Mouse (Mus musculus) retina, postnatal 7 days (tissue): ENCODE data around the gene Gm49361.

Source experiments
- DNase-seq: peaks from one replicate; pipeline ENCODE4 v3.0.0-alpha.2; 2012; ENCODE audit warnings: low read depth, low spot score

Gene Gm49361

DNA sequence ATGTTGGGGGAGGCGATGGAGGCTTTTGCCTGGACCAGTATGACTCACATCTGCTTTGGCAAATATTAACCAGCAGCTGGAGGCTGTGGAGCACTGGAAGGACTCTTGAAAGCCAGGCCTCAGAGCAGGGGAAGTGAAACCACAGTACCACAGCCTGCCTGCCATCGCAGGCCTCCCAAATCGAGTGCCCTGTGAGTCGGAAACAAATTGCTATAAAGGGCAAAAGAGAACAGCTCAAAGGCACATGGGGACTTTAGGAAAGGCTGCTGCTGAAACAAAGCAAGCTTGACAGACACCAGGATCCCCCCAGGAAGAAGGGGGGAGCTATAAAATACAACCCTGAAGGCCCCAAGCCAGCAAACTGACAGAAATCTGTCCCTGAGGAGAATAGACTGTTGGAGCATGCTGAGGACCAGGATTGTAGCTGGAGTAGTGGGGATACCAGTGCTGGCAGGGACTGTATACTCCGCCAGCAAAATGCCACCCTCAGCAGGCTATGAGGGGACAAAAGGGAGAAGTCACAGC lies 15.9 kb downstream of the Gm49361 start:
- no peak for DNase-seq

DNA sequence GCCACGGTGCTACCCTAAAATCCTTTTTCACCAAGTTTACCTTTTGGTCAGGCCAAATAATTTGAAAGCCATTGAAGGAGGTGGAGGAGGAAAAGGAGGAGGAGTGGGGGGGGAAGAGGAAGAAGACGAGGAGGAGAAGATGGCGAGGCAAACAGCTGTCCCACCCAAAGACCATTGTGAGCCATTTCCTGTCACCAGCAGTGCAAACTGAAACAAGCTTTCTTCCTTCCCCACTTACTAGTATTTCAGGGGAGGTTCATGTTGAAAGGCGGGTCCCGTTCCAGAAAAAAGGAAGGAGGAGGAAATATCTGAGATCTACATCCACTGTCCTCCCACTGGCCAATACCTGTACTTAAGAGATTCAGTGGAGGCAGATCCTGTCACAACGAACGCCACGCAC lies 16.5 kb downstream of the Gm49361 start:
- no peak for DNase-seq

DNA sequence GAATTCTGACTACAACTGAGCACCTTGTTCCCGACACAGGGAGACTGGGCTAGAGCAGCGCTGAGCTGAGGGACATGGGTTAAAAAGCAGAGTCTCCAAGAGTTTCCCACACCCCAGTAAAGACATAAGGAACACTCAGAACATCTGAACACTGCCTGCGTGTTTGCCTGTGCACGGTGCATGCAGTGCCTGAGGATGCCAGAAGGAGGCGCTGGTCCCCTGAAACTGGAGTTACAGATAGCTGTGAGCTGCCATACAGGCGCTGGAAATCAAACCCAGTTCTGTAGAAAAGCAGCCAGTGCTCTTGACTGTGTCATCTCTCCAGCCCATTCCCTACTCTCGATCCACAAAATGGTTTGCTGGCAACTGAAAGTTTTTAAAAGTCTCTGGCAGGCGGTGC lies 19.7 kb downstream of the Gm49361 start:
- no peak for DNase-seq

DNA sequence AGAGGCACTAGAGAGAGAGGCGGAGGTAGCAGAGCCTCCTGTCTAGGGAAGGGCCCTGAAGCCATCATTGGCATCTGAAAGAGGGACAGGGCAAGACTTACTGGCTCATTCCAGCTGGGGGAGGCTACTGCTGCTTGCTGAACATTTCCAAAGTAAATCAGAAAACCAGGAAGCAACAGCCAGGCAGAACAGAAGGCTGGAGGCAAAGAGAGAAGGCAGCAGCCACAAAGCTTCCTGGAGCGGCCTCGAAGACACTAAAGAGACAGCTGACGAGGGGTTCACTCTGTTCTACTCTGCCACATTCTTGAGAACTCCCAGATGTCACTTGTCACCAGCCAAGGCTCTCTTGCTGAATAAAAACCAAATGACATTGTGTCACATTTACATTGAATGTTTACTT lies 21.4 kb downstream of the Gm49361 start:
- DNase-seq, result no peak

DNA sequence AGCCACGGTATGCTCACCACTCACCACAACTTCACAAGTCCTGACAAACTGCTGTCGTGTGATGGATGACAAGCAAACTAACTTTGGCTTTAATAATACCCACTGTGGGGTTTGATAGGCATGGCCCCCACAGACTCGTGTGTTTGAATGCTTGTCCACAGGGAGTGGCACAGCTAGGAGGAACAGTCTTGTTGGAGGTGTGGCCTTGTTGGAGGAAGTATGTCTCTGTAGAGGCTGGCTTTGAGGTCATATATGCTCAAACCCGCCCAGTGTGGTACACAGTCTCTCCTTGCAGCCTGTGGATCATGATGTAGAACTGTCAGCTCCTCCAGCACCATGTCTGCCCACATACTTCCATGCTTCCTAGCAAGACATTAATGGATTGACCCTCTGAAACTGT lies 27.7 kb downstream of the Gm49361 start:
- no peak for DNase-seq

DNA sequence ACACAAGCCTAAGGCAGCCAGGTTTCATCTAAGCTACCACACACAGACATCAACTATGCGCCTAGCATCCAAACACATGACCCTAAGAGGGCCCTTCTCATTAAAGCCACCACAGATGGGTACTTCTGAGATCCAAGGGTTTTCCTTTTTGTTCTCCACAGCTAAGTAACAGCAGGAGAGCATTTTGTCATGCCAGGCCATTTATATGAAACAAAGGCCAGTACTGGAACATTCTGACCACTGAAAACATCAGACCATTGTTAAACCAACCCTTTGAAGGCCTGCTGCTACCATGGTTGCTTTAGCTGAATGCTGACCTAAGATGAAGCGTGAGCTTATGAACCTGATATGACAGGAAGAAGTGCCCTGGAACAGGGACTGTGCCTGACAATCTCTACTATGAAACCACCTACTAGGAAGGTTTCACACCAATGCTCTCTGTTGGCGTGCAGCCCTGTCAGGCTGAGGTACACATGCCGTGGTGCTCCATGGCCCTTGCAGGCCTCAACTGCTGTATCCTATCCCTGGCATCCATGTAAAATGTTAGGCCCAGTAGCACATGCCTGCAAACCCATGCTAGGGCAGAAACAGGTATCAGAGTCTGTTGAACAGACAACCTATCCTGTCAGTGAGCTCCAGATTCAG lies 29.2 kb downstream of the Gm49361 start:
- DNase-seq, result no peak

DNA sequence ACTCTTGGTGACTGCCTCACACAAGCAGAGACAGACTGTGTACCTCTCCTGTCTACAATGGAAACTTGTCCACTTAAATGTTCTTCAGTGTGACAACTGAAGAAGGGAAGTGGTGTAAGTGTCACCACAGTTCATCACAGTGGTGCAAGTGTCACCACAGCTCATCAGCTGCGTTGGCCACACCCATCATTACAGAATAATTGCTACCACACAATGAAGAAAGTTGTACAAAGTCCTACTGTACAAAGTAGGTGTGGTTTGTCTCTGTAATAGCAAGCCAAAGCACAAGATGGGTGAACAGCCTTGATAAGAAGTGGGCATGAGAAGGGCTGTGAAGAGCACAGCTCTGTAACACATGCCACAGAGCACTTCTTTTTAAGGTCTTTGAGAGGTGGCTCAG lies 33.0 kb downstream of the Gm49361 start:
- no peak for DNase-seq

DNA sequence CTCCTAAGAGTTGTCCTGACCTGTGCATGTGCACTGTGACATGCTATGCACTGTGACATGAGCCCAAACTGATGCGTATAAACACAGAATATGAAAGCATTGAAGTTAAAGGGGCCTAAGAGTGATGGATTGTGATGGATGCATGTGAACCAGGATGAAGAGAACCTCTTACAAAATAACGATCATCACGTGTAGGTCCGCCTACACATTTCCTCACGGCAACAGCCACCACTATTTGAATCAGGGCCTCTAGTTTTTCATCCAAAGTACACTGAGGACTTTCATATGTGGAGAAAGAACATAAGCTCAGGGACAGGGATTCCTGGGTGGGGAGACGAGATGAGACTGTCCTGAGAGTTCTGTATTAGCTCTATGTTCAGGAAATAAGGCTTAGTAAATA lies 34.8 kb downstream of the Gm49361 start:
- no peak for DNase-seq

DNA sequence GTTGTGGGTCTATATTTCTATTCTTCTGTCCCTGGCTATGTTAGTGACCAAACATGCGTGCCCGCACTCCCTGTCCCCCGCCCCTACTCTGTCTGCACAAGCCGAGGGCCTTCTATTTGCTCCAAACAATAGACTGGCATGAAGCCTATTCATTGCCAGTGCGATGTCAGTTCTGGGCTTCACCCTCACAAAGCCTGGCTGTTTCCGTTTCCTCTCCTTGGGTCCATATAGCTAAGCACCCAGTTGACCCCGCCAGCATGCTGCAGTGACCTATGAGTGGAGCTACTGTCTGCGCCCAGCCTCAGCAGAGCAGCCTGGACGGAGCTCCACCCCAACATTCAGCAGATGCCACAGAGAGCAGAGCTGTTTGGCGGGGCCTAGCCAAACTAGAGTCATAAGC lies 36.7 kb downstream of the Gm49361 start:
- DNase-seq, result no peak

DNA sequence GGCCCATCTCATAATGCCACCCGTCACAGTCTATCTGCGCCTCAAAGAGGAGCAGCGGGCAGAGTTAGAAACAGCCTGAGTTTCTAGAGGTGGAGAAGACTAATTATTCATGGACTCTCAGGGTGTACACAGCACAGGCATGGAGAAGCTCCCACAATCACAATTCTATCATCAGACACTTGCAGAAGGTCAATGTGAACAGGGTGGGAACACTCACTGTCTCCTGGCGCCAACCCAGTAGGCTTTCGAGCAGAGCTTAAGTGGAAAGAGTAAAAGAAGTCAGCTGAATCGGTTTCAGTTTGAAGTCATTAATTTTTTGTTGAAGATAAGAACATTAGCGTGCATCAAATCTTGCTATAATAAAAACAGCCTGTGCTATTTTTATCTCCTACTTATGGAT lies 37.3 kb downstream of the Gm49361 start:
- DNase-seq, result no peak

DNA sequence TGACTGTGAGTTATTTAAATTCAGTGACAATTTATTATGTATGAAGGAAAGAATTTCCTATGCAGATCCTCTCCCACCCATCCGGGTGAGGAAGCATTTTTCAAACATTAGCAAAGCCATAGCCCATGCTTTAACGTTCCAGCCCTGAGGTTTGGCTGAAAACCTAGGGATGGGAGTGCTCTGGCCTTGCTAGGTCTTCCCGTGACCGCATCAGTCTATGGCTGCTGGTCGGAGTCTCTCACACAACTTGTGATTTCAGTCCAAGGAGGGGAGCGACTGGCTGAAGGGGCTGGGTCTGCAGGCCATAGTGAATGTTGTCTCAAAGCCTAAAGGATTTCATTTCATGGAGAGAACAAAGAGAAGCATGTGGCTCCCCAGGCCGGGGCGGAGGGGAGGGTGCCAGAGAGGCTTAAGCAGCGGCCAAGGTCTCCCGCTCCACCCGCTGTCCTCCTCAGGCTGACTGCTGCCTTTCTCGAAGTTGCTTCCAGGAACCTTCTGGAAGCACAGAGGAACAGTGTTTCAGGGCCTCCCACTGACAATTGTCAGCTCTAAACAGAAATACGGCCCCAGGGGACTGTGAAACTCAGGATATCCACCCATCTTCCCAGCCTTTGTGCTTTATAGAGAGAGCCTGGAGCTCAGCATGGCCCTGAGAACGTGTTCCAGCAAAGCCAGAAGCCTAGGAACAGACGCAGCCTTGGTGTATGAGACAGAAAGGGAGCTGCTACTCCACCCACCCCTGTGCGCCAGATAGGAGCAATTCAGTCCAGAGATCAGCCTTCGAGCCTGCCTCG lies 38.6 kb downstream of the Gm49361 start:
- no peak for DNase-seq

DNA sequence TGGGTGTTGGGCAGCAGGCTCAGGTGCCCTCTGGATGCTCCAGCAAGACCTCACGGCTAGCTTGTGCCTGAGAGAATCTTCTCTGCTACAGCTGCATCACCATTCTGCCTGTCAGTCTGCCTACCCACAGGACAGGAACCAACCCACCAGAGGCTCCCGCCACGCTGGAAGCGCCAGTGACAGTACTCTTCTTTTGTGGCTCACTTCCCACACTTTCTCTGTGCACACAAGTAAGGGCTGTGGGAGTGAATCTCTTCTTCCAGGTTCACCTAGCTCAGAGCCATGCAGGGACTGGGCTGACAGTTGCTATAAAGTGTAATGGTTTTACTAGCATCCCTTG lies 39.2 kb downstream of the Gm49361 start:
- no peak for DNase-seq

DNA sequence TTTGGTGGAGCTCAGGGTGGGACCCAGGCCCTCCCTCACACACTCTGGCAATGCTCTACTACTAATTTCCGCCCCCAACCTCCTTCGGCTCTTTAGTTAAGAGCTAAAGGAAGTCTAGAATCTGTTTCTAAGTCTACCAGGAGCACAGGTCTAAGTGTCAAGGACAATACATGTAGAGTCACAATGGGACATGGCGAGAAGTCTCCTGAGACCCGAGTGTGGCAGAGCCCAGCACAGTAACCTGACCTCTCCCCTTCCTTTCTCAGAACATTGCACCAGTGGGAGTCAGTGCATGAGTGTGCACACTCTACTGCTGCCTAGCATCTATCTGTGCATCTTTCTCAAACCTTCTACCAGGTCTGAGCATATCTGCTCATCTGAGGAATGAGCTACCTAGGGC lies 40.1 kb downstream of the Gm49361 start:
- no peak for DNase-seq

DNA sequence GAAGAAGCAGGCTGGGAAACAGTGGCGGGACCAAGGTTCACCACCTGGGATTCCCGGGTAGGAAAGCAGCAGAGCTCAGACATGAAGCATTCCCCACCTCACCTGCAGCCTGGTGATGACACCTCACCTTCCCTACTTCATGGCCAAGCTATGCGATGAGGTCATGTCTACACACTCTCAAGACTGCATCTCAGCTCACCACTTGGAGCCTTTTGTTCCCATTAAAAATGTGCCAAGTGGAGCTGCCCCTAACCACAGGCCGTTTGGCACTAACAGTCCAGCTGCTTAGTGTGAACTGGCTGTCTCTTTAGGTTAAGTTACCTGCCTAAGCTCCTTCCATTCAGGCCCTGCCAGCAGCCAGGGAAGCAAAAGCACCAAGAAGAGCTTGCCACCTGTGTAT lies 40.8 kb downstream of the Gm49361 start:
- DNase-seq, result no peak

DNA sequence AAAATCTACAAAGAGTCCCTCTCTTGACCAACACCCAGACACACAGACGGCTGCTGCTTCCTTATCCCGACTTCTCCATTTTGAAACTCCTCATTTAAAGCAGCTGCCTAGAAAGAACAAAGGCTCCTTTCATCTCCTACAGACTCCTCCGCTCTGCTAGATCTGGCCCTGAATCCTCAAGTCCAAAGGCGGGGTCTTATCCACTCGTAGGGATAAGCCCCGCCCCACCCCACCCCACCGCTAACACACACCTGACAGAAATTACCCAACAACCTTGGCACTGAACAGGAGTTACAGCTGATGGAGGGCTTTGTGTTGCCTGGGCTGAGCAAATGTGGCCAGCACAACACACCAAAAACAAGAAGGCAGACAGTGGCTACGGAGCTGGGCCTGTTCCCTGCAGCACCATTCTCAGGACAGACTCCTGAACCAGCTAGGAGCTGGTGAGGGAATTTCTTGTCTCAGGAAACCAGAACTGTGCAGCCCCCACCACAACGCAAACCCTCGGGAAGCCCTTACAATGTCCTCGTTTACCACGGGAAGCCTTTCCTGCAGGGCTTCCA lies 43.9 kb downstream of the Gm49361 start:
- no peak for DNase-seq

DNA sequence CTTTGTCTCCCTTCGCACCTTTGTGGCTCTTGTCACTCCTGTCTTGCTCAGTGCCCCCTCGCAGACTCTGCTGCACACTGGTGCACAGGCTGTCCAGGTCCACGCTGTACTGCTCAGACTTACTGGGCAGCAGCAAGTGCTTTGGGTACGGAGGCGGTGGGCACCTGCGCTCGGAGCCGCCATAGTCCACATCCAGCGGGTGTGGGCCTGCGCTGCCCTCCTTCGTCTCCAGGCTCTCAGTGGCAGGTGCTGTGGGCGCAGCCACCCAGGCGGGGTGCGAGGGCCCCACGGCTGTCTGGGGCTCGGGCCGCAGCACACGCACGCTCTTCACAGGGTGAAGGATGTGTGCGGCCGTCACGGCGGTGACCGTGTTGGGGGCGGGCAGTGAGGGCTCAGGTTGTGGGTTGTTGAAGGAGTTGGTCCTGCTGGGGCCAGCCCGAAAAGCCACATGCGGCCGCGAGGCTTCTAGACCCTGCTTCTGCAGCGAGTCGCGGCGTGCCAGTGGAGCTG lies 46.4 kb downstream of the Gm49361 start:
- DNase-seq, result no peak

DNA sequence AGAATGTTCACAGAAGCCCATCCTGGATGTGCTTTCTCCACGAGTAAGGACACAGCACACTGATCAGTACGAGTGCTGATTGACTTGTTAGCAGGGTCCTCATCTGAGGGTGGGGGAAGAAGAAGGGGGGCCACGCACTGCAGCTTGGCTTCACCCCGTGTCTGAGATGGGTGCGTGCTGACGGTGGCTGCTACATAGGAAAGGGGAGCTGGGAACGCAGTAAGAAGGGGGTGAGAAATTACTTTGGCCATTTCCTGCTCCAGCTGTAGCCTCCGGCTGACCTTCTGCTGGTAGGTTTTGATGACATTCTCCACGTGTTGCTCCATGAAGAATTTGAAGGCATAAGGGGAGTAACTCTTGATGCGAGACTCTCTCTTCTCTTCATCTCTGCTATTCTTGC lies 46.9 kb downstream of the Gm49361 start:
- no peak for DNase-seq

DNA sequence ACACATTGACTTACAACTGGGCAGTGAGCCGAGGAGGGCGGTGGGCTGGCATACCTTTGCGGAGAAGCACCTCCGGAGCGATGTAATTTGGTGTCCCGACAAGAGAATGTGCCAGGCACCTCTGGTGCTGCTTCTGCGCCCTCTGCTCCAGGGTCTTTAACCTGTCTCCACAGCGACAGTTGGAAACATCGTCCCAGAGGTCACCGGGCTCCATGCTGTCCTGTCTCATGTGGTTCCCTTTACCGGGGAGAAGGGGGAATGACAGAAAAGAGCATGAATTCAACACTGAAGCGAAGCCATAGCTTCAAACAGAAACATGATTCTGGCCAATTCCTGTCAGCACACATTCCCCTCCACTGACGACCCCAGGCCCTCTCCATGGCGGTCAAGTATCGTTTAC lies 49.8 kb downstream of the Gm49361 start:
- no peak for DNase-seq

DNA sequence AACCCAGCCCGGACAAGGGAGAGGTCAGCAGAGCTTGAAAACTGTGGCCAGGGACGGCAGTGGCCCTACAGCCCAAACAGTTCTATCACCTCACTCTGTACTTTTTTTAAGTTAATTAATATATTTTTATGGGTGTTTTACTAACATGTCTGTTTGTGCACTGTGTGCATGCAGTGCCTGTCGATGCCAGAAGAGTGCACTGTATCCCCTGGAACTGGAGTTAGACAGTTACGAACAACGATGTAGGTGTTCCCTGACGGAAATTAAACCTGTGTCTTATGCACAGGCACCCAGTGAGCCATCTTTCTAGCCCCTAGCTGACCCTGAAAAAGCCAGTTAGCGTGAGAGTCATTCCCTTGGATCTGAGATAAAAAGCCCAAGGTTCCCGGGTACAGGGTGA lies 50.4 kb downstream of the Gm49361 start:
- no peak for DNase-seq

DNA sequence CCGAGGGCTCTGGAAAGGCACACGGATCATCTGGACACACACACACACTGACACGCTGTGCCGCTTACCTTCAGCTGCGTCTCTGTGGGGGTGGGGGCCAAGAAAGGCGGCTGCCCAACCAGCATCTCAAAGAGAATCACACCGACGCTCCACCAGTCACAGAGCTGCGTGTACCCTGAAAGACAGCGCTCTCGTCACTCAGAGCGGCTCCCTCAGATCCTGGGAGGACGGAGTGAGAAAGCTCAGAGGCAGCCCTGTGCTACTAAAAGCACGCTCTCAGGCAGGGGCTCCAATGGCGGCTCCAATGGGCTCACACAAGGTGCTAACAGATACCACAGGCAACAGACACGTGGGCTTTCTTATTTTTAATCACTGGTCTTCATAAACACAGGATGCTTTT lies 51.7 kb downstream of the Gm49361 start:
- no peak for DNase-seq

DNA sequence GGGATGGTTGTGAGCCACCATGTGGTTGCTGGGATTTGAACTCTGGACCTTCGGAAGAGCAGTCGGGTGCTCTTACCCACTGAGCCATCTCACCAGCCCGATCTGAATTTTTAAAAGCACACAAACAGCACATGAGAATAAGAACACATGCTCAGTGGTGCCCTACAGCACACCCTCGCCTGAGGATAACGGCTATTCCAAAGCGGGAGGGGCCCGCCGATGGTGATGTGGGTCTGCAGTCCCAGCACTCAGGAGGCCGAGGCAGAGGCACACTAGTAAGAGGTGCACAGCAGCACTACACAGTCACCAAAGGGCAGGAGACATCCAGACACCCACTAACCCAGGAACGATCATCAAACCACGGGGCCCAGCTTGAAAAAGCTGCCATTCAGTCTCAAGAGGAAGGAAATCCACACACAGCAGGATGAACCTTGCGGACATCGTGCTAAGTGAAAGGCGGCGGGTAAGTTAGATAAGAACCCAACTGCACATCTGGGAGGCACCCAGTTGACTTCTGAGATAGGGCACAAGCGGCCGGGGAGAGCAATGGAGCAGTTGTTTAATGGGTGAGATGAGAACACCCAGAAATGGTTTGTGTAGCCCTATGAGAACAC lies 53.3 kb downstream of the Gm49361 start:
- DNase-seq, result no peak

DNA sequence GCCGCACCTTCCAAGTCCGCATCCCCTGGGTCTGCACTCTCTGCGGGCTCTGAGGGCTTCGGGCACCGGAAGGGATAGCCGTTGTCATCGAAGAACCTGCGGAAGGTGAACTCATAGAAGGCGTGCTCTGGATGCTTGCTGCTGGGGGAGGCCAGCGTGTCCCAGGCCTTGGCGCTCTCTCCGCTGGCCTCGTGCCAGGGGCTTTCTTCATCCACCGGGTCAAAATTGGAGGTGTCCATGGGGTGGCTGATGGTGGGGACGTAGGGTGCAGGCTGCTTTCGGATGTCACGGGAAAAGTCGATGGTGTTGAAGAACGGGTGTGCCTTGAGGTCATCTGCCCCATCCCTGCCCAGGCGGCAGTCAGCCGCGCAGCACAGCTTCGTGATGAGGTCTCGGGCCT lies 54.6 kb downstream of the Gm49361 start:
- no peak for DNase-seq

DNA sequence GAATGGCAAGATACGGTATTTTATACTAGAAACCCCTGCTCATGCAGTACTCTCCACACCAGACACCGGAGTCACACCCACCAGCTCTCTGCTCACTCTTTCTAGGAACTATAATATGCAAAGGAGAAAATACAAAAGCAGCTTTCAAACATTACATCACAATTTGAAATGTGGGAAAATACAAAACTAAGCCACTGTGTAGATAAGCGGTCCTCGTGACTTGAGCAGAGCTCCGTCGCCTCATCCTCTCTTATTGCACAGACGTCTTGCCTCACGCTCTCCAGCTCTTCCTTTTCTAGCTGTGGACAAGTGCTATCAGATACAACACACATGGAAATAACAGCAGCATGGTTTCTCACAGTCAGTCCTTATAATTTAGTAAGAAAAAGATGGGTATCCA lies 55.2 kb downstream of the Gm49361 start:
- DNase-seq, result no peak
